Mouse (Mus musculus) adrenal gland, adult (tissue): ENCODE results near the gene Rtl8b.
"Not testable (repeated sequence)": the region's sequence is repeated elsewhere in the genome, so short reads cannot be mapped to it uniquely, and the experiment has no call there.

Experiments used
- DNase-seq, 2 experiments: peaks; one replicate each; pipeline ENCODE4 v3.0.0; 2022 to 2023; ENCODE audit warnings: low spot score in 1 of 2; ENCODE audit not compliant: inconsistent age in 2 of 2

Gene Rtl8b

DNA sequence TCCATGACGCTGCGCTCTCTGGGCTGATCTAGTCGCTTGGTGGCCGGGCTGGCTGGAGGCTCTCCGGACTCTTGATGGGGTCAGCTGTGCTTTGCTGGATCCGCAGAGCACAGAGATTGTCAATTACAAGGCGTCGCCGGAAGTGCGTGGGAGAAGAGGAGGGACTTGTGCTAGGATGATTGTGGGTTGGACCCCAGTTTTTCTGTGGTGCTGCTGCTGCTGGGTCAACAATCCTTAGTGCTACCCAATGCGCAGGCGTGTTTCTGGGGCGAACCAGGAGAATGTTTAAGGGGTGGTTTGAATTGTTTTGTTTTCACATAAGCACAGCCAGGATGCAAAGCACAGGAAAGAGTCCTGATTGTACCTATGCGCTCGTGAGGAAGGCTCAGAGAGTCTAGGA lies at the start of gene Rtl8b:
TSS of gene Rtl8b (minus strand) at position 115 of the 400 bp plus-strand sequence.
- peak; percentile 88 to 89 for DNase-seq

DNA sequence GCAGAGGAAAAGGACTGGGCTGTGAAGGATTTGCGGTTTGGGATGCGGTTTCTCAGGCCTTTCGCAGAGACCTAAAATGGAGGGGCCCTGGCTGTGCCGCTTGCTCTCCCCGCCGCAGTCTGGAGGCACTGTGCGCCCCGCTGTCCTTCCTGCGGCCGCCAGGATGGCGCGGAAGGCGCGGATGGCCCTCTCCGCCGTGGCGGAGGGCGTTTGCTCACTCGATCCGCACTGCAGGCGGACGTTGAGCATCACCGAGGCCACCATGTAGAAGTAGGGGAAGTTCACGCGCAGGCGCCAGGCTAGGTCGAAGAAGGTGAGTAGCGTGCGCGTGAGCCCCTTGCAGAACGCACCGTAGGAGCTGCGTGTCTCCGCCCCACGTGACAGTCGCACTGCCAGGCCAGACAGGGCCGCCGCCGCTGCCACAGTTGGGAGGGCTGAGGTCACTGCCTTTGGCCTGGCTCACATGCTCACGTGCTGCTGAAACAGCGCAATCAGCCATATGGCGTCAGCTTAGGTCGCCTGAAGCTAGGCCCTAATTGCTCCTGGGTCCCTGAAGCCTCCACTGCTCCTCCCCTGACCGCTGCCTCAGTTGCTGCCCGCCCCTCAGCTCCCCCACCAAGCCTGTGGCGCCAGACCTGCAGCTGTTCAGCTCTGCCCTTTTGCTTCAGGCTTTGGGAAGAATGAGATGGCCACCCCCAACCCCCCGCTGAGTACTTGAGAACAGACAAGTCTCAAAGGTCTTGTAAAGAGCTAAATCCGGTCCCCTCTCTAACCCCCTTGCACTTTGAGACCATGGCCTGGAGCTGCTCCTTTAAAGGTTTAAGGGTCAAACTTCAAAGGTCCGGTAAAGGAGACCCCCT lies 46.3 kb upstream of the Rtl8b start:
- peak; percentile 57 to 69 for DNase-seq

DNA sequence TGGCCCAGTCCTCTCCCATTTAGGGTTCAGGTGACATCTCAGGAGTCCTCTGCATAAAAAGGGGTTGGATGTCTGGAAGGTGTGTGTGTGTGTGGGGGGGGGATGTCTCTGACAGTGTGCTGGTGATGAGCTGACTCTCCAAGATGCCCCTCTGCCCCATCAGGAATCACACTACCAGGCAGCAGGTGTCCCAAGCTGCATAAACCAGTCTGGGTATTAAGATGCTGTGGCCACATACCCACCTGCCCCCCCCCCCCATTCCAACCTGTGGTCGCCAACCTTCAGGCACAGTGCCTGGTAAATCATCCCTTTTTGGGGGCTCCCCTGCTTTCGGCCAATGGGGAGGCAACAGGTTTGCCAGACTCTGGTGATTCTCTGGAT lies 45.7 kb upstream of the Rtl8b start:
- no peak for DNase-seq

GRCm38 (mm10) chrX:53702673-53703072 lies 32.5 kb upstream of the Rtl8b start:
- no peak for DNase-seq

GRCm38 (mm10) chrX:53699225-53699624 lies 29.0 kb upstream of the Rtl8b start:
- DNase-seq = no peak

- no peak for DNase-seq
Measured at GRCm38 (mm10) chrX:53694008-53694777, 24.0 kb upstream of the Rtl8b start.

DNA sequence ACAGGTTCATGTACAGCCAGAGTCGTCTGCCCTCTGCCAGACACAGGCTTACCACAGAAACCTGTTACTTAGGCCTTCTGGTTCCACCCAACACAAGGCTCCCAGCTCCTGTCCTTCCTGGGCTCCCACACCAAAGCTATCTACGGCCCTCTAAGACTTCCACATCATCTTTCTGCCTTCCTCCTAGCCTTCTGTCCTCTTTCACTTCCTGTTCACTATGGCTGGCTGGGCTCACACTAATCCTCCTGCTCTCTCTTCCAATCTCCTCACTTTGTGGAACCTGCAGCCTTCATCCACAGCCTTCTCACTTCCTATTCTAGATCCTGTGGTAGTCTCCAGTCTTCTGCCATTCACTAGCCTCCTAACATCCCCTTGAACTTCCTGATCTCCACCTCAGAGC lies 22.9 kb upstream of the Rtl8b start:
- no peak for DNase-seq

- no peak for DNase-seq
Measured at GRCm38 (mm10) chrX:53692065-53692464, 21.9 kb upstream of the Rtl8b start.

DNA sequence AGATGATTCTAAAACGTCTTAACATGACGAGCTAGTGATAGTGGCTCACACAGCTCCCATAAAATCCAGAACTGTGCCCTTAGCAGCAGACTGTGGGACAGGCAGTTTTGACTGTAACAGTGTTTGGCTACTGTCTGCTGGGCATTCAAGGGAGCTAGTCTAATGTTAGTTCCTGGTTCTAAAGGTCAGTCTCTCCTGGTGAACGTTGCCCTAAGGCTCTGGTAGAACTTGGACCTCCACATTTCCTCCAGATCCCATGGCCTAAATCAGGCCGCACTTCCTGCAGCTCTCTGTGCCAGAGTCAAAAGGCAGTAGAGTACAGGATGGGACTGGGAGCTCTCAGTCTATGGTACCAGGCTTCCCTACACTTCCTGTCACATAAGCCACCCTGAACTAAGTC lies 14.5 kb upstream of the Rtl8b start:
- DNase-seq = not testable (repeated sequence)

DNA sequence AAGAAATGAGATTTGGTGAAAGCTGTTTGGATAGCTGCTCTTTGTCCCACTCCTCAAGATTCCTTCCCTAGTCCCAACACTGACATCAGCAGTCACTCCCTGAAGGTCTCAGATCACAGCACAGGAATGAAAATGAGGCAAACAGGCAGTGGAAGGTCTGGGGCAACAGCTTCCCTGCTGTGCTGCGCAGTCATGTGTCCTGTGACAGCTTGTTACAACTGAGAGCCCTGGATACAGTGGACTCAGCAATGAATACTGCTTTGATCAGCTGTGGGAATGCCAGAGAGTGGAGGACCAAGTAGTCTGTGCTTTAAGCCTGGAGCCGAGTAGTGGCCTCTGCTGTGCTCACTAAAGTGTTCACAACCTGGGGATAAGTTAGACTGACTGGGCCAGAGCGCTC lies 12.4 kb upstream of the Rtl8b start:
- DNase-seq = peak in 1 of 2 experiments; percentile 36

- peak; percentile 69 to 93 for DNase-seq
Measured at GRCm38 (mm10) chrX:53676943-53677342, 6.7 kb upstream of the Rtl8b start.

- peak in 1 of 2 experiments; percentile 45 for DNase-seq
Measured at GRCm38 (mm10) chrX:53670696-53671095, 488 bp upstream of the Rtl8b start.

DNA sequence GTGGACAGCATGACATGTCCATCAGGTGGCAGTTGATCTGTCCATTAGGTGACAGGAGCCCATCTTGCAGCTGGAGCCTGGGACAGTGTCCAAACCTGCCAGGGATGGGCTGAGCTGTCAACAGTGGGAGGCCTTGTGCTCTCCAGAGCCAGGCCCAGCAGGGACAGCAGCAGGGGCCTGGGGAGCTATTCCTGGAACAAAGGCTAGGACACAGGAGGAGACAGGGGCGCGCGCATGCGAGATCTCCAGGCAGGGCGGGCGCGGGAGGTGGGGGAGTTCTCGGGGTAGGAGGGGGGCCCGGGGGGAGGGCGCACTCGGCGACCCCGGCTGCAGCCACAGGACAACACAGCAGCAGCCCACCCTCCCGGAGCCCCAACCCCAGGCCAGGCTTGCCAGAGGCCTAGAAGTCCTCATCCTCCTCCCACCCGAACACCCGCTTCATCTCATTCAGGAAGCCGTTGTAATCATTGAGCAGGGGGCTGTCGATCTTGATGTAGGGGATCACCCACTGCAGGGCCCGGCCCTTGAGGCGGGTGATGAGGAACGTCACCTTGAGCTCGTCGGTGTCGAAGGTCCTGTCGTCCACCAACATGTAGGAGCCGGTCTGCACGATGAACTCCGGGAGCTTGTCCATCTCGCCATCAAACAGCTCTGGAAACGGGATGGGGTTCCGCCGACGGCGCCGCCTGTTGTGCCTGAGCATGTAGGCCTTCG lies 494 bp downstream of the Rtl8b start:
- DNase-seq = not testable (repeated sequence)

- DNase-seq = not testable (repeated sequence)
Measured at GRCm38 (mm10) chrX:53652917-53653316, 17.3 kb downstream of the Rtl8b start.

GRCm38 (mm10) chrX:53645885-53646284 lies 24.3 kb downstream of the Rtl8b start:
- DNase-seq = no peak

- DNase-seq = peak; percentile 87 to 92
Measured at GRCm38 (mm10) chrX:53642980-53643961, 26.9 kb downstream of the Rtl8b start, which contains the start of gene Rtl8a. Gene Rtl8a (minus strand): TSS chrX:53643682.

DNA sequence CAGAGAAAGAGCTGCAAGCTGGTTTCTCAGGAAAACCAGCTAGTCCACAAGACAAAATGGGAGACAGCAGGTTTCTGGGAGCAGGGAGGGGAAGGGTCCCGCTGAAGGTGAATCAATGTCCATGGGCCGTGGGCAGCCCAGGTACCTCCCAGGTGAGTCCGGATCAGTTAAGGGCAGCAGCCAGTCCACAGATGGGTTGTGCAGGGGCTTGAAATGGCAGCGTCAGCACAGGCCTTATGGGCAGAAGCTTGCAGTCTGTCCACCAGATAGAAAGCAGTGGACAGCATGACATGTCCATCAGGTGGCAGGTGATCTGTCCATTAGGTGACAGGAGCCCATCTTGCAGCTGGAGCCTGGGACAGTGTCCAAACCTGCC lies 27.6 kb downstream of the Rtl8b start:
- peak; percentile 4 to 39 for DNase-seq

DNA sequence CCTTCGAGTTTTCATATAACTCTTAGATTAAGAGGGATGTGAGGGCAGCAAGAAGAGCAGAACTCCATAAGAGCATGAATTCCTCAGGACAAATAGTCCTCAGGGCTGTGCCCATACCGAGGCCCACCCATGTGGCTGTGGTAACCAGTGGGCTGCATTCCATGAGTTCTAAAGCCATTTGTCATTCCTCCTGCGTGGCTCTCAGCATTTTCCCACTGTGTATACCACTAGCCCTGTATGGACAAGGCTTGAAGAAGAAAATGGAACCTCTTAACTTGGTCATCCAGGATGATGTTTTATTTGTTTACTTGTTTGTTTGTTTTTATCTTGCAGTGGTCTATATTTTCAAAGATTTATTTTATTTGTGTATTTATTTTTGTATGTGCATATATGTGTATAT lies 32.1 kb downstream of the Rtl8b start:
- DNase-seq = not testable (repeated sequence)
